Mouse (Mus musculus) urinary bladder, postnatal 4 days (tissue): Measurements from ENCODE around the gene Ddn.

Experiments used
- DNase-seq, 2 experiments: peaks; one replicate each; pipeline ENCODE4 v3.0.0; 2021 to 2022; ENCODE audit warnings: low spot score in 2 of 2

The Ddn gene

DNA sequence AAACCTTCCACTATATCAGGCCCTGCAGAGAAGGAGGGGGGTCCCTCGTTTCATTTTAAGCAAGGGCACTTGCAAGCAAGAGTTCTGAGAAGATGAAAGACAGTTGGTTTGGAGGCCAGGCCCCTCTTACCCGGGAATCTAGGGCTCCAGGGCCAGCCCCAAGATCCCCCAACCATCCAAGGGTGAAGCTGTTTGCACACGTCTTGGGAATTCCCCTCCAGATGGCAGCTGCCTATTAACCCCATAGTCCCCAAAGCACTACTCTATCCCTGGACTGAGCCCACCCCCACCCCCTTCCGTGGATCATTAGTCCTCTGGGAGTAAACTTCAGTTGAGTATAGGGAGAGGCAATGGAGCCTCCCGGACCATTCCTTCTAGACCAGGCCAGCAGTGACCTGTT, 33.8 kb downstream of the Ddn start:
- no peak for DNase-seq

DNA sequence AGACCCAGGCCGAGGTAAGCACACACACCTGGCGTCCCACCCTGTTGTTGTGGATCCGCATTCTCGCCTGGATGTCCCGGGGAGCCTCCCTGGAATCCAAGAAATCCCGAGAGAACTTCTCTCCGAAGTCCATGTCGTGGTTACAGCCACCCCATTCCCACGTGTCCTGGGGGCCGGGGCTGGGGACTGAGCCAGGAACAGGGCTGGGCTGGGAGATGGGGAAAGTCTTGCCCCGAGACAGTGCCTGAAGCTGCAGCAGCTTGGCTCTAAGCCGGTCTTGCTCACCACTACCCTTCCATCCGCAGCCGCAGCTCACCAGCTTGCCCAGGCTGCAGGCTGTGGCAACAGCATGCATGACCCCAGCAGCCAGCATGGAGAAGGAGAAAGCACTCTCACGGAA, 35.2 kb downstream of the Ddn start:
- no peak for DNase-seq

DNA sequence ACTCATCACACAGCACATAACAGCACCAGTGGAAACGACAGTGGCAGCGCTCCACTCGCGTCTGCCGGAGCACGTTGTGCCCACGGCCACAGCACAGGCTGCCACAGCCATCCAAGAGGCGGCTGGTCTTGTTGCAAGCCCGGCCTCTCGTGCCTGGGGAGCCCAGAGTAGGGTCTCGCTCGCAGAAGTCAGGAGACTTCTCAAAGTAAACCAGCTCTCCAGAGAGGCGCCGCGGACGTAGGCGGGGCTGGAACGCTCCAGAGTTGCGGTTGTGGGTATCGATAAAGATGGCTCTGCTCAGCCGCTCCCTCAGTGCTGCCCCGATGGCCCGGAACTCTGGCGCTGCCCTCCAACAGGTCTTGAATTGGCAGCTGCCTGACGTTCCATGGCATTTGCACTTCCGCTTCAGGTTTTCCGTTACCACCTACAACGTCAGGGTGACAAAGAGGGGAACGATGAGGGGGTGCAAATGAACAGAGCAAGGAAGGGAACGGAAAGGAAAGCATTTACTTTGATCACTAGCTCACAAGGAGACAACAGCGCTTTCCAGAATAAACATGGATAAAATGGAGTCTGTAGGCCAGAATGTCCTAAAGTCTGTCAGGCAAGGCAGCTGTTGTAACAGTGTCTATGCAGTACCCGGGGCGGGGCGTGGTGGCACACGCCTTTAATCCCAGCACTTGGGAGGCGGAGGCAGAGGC, 36.6 kb downstream of the Ddn start:
- DNase-seq = no peak

DNA sequence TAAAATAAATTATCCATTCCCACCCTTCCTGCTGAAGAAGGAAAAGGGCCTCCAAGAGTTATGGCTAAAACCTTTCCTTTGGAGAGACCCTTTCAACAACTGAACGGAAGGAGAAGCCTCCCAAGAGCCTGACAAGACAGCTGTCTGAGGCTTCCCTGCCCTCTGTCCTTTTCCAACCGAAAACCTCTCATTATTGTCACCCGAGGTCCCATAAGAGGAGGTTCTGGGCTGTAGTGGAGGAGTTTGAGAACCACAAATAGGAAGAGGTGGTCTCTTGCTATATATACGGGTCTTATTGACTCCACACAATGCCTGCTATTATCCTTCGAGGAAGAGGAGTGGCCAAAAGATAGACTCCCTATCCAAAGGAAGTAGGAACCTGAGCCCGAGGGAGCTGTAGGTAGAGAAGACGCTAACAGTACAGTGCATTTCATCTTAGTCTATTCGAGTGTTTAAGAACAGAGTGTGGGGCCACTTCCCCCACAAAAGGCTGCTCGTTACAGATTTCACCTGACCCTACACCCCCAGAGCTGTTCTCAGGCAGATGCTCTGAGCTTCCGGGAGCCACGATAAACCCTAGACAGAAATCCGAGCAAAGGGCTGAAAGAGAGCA, 37.4 kb downstream of the Ddn start:
- DNase-seq = no peak

DNA sequence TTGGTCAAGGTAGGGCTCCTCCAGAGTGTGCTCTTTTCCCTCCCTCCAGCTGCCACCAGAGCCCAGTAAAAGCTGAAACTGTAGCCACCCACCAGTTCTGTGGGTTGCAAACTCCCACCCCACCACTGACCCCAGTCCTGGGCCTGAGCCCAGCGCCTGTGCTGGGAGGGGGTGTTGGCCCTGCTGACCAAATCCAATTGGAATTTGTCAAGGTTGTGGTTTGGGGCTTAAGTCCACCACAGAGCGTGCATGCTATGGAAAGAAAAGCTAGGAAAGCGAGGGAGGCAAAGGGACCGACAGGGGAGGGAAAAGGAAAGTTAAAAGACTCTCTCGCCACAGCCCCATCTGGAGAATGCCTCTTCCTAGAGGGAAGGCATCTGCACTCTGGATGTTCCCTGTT, 41.0 kb downstream of the Ddn start:
- DNase-seq = no peak

DNA sequence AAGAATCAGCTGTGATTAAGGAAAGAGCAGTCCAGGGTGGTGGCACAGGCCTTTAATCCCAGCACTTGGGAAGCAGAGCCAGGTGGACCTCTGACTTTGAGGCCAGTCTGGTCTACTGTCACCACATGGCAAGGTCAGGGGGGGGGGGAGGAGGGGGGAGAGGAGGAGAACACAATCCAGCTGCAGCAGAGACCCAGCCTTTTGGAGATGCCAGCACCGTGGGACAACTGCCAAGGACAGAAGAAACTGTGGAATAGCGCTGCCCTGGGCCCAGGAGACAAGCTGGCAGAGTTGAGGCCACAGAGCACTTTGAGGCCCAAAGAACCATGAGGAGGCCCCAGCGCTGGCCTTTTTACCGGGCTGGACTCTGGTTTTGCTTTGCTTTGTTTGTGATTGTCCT, 43.4 kb downstream of the Ddn start:
- no peak for DNase-seq

DNA sequence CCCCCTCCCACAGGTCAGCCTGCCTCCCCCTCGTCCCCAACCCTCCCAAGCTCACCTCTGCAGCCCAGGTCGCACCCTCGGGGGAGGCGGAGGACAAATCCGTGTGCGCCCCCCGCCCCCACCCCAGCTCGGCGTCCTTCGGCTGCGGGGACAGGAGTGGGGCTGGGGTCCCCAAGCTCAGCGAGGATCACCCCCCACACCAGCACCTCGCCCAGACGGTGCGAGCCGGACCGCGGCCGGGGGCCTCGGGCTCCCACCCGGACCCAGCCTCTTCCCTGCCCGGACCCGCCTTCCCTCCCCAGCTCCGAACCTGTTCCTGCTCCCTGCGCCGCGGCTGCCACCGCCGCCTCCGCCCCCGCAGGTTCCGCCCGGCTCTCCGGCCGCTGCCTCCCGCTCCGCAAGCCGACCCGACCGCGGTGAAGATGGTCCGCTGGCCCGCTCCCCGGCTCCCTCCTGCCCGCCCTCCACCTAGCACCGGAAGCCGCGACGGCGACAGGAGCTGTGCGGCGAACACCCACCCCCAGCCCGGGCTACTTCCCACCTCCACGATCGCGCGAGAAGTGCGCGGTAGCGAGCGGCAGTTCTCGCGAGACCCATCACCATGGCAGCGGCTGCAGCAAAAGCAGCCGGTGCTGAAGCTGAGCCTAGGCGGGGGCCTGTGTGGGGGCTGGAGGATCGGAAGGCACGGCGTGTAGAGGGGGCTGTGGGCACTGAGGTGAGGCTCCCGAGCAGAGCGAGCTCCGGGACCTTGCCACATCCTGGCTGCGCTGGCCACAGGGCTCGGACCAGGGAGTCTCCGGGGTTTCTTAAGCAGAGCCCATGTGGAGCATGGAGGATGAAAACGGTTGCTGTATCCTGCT, 46.4 kb downstream of the Ddn start, which contains the start of gene Arf3:
TSS of gene Arf3 (minus strand) at position 545 of the 860 bp plus-strand sequence.
- peak; percentile 92 to 96 for DNase-seq

DNA sequence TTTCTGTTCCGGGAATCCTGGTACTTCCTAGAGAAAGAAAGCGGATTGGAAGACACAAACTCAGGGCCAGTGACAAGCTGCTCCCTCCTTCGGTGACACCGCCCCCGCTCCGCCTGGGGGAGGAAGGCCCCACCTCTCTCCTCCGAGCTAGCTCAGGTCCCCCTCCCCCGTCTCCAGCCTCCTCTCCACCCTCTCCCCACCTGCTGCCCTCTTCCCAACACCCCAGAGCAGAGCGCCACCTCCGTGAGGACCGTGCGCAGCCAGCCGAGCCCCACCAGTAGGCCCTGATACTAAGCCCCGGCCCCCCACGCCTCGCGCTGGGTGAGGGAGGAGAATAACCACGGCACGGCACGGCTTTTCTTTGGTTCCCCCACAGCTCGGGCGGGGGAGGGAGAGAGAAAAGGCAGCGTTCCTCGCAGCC, 47.1 kb downstream of the Ddn start:
- peak; percentile 75 for DNase-seq

DNA sequence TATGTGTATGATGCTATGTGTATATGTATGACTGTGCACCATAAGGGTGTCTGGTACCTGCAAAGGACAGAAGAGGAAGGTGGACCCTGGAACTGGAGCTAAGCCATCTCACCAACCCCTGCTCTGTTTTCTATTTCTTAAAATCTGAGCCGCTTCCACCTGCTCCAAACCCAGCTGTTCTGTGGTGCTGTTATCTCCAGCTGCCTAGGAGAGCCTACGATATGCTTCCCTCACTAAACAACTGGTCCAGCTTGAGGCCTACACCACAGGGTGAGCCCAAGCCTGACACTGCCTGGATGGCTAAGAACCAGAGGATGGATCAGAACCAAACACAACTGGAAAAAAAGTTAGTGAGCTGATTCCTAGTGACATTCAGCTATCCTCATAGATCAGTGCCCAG, 55.2 kb downstream of the Ddn start:
- no peak for DNase-seq
